Mouse (Mus musculus): ENCODE data around the gene Foxs1. TPM values are rescaled to one million over a fixed set of nuclear protein-coding genes. Genes with fewer than 3 reads are reported as not detected.

Foxs1 gene
- polyA plus RNA-seq, 1 experiment from 2014 or later, result 3.4 TPM

DNA sequence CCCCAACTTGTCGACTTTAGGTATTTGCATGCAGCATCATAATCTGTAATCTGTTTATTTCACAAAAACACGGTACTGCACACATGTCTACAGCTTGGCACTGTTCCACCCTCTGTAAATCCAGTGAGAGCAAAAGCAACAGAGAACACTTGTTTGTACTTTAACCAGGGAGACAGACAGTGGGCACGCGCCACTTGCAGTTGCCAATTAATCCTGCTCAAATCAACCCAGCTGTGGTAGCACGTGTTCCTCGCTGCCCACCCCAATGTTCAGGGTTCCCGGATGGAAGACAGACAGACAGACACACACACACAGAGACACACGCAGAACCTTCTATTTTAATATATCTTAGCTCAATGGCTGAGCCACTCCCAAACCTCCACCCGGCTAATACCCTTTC lies 37.2 kb downstream of the Foxs1 start:
- Histone ChIP-seq H3K4me1 (replicated peaks) (no peaks in the 10 kb centered on the region), H3K27me3 (no peaks in the 10 kb centered on the region), H3K4me2 (replicated peaks) (no peak overlapping the region), H3K27ac (no peak overlapping the region), H3K36me3 (peaks cover 40% of the 10 kb centered on the region), H3K4me3 (replicated peaks) (no peak overlapping the region), H3K9me3 (no peaks in the 10 kb centered on the region), H3K9ac (replicated peaks) (no peak overlapping the region)
- WGBS, result 92% methylated on average over 9 of the region's 9 CpGs
- ATAC-seq, result no peak

DNA sequence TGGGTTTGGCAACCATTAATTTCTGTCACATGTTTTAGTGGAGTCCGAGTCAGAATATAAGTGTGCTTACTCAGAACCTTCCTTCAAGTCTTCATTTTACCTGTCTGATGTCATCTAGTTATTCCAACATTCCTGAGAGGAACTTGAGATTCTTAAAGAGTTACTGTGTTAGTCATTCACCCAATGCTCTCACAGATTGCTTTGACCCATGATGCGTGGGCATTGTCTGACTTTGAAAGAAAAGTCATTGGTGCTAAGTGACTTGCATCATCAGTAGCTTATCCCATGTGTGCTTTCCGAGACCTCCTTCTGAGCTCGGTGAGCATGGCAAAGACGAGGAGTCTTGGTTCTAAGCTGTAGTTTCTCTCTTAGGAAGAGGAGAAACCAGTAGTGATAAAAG lies 44.2 kb downstream of the Foxs1 start:
- Histone ChIP-seq H3K27me3 (no peaks in the 10 kb centered on the region), H3K4me3 (replicated peaks) (no peak overlapping the region), H3K27ac (no peak overlapping the region), H3K9me3 (no peaks in the 10 kb centered on the region), H3K4me1 (replicated peaks) (no peaks in the 10 kb centered on the region), H3K9ac (replicated peaks) (no peak overlapping the region), H3K36me3 (peaks cover 81% of the 10 kb centered on the region), H3K4me2 (replicated peaks) (no peak overlapping the region)
- ATAC-seq, result no peak
- WGBS, result 90% methylated on average over 5 of the region's 5 CpGs

- Histone ChIP-seq H3K9ac (replicated peaks) (no peak overlapping the region), H3K9me3 (no peaks in the 10 kb centered on the region), H3K4me1 (replicated peaks) (no peaks in the 10 kb centered on the region), H3K36me3 (peaks cover 71% of the 10 kb centered on the region), H3K4me2 (replicated peaks) (no peak overlapping the region), H3K4me3 (replicated peaks) (no peak overlapping the region), H3K27me3 (no peaks in the 10 kb centered on the region), H3K27ac (no peak overlapping the region)
- WGBS, result 89% methylated on average over 3 of the region's 3 CpGs
- ATAC-seq, result no peak
These were observed 45.8 kb downstream of the Foxs1 start for GRCm38 (mm10) chr2:152887230-152887629.

DNA sequence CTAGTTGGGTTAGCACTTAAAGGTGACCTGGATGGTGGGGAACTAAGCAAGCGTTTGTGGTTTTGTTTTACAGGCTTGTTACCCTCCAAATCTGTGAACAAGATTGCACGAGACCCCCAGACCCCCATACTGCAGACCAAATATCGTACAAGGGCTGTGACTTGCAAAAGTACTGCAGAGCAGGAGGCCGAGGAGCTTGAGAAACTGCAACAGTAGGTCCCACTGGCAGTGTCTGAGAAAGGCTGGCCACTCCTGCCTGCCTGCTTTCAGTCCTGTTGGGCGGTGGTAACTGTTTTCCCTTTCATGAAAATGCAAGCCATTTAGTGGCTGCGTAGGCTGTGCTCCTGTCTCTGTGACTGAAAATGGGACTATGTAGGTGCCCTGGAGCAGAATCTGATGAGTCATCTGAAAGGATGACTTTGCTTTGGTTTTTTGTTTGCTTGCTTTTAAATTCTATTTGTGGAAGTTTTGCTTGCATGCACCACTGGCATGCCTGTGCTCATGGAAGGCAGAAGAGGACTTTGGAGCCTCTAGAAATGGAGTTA lies 48.8 kb downstream of the Foxs1 start:
- no peaks in the 10 kb centered on the region for H3K27me3 ChIP-seq
- H3K9me3 ChIP-seq, result no peaks in the 10 kb centered on the region
- H3K4me3 ChIP-seq (replicated peaks), result no peak overlapping the region
- H3K36me3 ChIP-seq, result peaks cover 70% of the 10 kb centered on the region
- no peak overlapping the region for H3K9ac ChIP-seq (replicated peaks)
- H3K4me2 ChIP-seq (replicated peaks), result no peak overlapping the region
- no peaks in the 10 kb centered on the region for H3K4me1 ChIP-seq (replicated peaks)
- 93% methylated on average over 6 of the region's 6 CpGs for WGBS
- no peak for ATAC-seq
- no peak overlapping the region for H3K27ac ChIP-seq

Other genes with a start within 250 kb of the Foxs1 start
- 42.7 and 44.1 TPM in 2 replicates for gene Mcts2, start 246.2 kb downstream of the Foxs1 start, polyA plus RNA-seq (2015; fragmentation: Nextera tagmentation; extraction: Ambion mirVana)
- gene Id1, start 197.0 kb downstream of the Foxs1 start, polyA plus RNA-seq (2015; fragmentation: Nextera tagmentation; extraction: Ambion mirVana), result 32.8 and 39.4 TPM in 2 replicates
- gene Cox4i2, start 179.0 kb downstream of the Foxs1 start, polyA plus RNA-seq (2015; fragmentation: Nextera tagmentation; extraction: Ambion mirVana), result 4.1 and 5.5 TPM in 2 replicates
- gene Bcl2l1, start 101.5 kb downstream of the Foxs1 start, polyA plus RNA-seq (2015; fragmentation: Nextera tagmentation; extraction: Ambion mirVana), result 190 and 195 TPM in 2 replicates
- 38.7 and 46.4 TPM in 2 replicates for gene Tpx2, start 85.2 kb downstream of the Foxs1 start, polyA plus RNA-seq (2015; fragmentation: Nextera tagmentation; extraction: Ambion mirVana)
- gene Mylk2, start 21.9 kb downstream of the Foxs1 start, polyA plus RNA-seq (2015; fragmentation: Nextera tagmentation; extraction: Ambion mirVana), result 0.06 and 0.07 TPM in 2 replicates
- gene Dusp15, start 18.5 kb upstream of the Foxs1 start, polyA plus RNA-seq (2015; fragmentation: Nextera tagmentation; extraction: Ambion mirVana), result 3.5 and 6.3 TPM in 2 replicates
- gene Ttll9, start 29.3 kb upstream of the Foxs1 start, polyA plus RNA-seq (2015; fragmentation: Nextera tagmentation; extraction: Ambion mirVana), result 3.4 and 3.9 TPM in 2 replicates
- 175 and 193 TPM in 2 replicates for gene Pdrg1, start 82.2 kb upstream of the Foxs1 start, polyA plus RNA-seq (2015; fragmentation: Nextera tagmentation; extraction: Ambion mirVana)
- gene Xkr7, start 98.6 kb upstream of the Foxs1 start, polyA plus RNA-seq (2015; fragmentation: Nextera tagmentation; extraction: Ambion mirVana), result 1.7 and 2.0 TPM in 2 replicates
- 0.79 and 1.6 TPM in 2 replicates for gene Ccm2l, start 132.7 kb upstream of the Foxs1 start, polyA plus RNA-seq (2015; fragmentation: Nextera tagmentation; extraction: Ambion mirVana)
- gene Hck, start 175.3 kb upstream of the Foxs1 start, polyA plus RNA-seq (2015; fragmentation: Nextera tagmentation; extraction: Ambion mirVana), result 1.3 TPM in 2 replicates
- gene Tm9sf4, start 228.1 kb upstream of the Foxs1 start, polyA plus RNA-seq (2015; fragmentation: Nextera tagmentation; extraction: Ambion mirVana), result 78.6 and 80.0 TPM in 2 replicates

All from midbrain, embryonic 13.5 days (tissue).